Mouse (Mus musculus): ENCODE results near the gene Slc4a4.

- no peak for TF ChIP-seq GATA1 (IDR thresholded peaks at IDR 0.05; ENCODE audit: low read length)
- TF ChIP-seq TAL1 (IDR thresholded peaks at IDR 0.05; ENCODE audit: low read length), result no peak
Measured at GRCm38 (mm10) chr5:88885503-88885902, 1.1 kb upstream of the Slc4a4 start.
